Mouse (Mus musculus) hindbrain, embryonic 13.5 days (tissue): Measurements from ENCODE around the gene Olfr358. TPM values are rescaled to one million over a fixed set of nuclear protein-coding genes. Genes with fewer than 3 reads are reported as not detected.

Experiments used
- ATAC-seq: fragments of 200-750 bp; cut with Nextera tagmentation; 2 replicates; pipeline ENCODE4 v1.8.0; 2017; ENCODE audit warnings: moderate TSS enrichment; ENCODE audit not compliant: low FRiP score
- H3K27ac ChIP-seq: fragments of 300-500 bp; sonication (generic); 2 replicates; pipeline ENCODE4 v1.5.1; 2015; ENCODE audit warnings: inconsistent platforms, mild to moderate bottlenecking, moderate library complexity
- H3K27me3 ChIP-seq: fragments of 300-500 bp; sonication (generic); 2 replicates; pipeline ENCODE4 v1.6.1; 2015; ENCODE audit warnings: mild to moderate bottlenecking, inconsistent platforms
- H3K36me3 ChIP-seq: fragments of 300-500 bp; sonication (generic); 2 replicates; pipeline ENCODE4 v1.6.1; 2015; ENCODE audit warnings: mild to moderate bottlenecking, inconsistent platforms
- H3K4me1 ChIP-seq: fragments of 300-500 bp; sonication (generic); replicated peaks from 2 replicates; pipeline ENCODE4 v1.6.1; 2015; ENCODE audit warnings: inconsistent platforms
- H3K4me2 ChIP-seq: fragments of 300-500 bp; sonication (generic); 2 replicates; pipeline ENCODE4 v1.6.1; 2015; ENCODE audit warnings: inconsistent platforms, mild to moderate bottlenecking, moderate library complexity
- H3K4me3 ChIP-seq: fragments of 300-500 bp; sonication (generic); 2 replicates; pipeline ENCODE4 v1.5.1; 2015; ENCODE audit warnings: mild to moderate bottlenecking, inconsistent platforms
- H3K9ac ChIP-seq: fragments of 300-500 bp; sonication (generic); 2 replicates; pipeline ENCODE4 v1.6.1; 2015; ENCODE audit warnings: mild to moderate bottlenecking, inconsistent platforms
- H3K9me3 ChIP-seq: fragments of 300-500 bp; sonication (generic); 2 replicates; pipeline ENCODE4 v1.6.1; 2016; ENCODE audit warnings: inconsistent platforms
- WGBS: fragments of 180-500 bp; shearing (Covaris S2); methylation state at CpG from one replicate; pipeline ENCODE4 v1.1.7; 2015; 5-methylcytosine and 5-hydroxymethylcytosine counted together
- polyA plus RNA-seq: library from polyadenylated mRNA; unstranded; fragments of >200 nt; fragmentation: Nextera tagmentation; extraction: Ambion mirVana; gene quantifications from 2 replicates; pipeline ENCODE4 v1.2.1, GENCODE M21; 2015

The Olfr358 gene
- not detected in 2 replicates for polyA plus RNA-seq

DNA sequence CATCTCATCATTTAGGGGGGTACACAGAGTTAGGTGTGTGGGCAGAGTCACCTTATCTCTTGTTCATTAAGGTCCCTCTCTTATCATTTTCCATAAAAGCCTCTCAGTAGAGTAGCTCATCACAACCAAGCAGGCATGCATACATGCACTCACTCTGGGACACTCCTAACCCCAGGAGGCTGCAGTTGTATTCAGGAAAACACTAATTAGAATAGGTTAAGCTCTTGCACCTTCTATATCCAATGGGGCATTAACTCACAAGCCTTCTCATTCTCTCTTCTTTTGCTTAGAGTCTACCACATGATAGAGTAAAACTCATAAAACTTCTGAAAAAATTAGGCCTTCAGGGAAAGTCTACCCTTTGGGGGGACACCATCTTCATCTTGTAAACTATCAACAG is at the start of gene Olfr358:
TSS of gene Olfr358 (minus strand) at position 101 of the 400 bp plus-strand sequence.
- no peak within 1 kb of the TSS for H3K4me3 ChIP-seq
- no peaks in the 10 kb centered on the region for H3K36me3 ChIP-seq
- no peak within 1 kb of the TSS for H3K27ac ChIP-seq
- H3K27me3 ChIP-seq, result no peaks in the 10 kb centered on the region
- no peak for ATAC-seq
- no peak within 1 kb of the TSS for H3K4me2 ChIP-seq
- no peak within 1 kb of the TSS for H3K9ac ChIP-seq
- peaks cover 22% of the 10 kb centered on the region for H3K9me3 ChIP-seq
- H3K4me1 ChIP-seq, result no peaks in the 10 kb centered on the region

DNA sequence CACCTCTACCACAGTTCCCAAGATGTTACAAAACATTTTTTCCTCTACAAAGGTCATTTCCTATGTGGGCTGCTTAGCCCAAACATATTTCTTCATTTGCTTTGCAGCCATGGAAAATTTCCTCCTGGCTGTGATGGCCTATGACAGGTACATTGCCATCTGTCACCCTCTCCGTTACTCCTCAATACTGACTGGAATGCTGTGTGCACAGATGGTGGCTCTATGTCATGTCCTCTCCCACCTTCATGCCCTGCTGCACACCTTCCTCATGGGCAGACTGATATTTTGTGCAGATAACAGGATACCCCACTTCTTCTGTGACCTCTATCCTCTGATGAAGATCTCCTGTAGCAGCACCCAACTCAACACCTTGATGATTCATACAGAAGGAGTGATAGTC is 12.1 kb downstream of the Olfr358 start:
- Histone ChIP-seq H3K4me3 (no peak overlapping the region), H3K4me1 (no peaks in the 10 kb centered on the region), H3K27me3 (no peaks in the 10 kb centered on the region), H3K9ac (no peak overlapping the region), H3K9me3 (peaks cover 13% of the 10 kb centered on the region; the same call in 1 of the 2 replicates), H3K4me2 (no peak overlapping the region), H3K36me3 (no peaks in the 10 kb centered on the region), H3K27ac (no peak overlapping the region)
- ATAC-seq, result no peak
- 72% methylated on average over 1 of the region's 1 CpGs for WGBS

DNA sequence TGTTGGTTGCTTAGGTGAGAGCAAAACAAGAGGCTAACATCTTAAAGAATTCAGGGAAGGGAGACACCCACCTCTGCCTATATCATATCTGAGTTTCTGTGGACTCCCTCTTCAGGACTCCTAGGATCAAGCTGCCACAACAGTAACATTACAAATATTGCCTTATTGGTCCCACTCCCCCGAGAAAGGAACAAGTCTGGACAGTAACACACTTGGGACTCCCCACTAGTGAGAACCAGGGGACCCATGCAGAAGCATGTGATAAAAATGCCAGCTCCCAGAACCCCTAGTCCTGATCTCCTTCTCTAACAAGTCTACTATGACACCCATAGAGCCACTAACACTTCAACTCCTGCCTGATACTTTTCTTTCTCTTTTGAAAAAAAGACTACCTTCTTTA is 15.6 kb downstream of the Olfr358 start, which contains the start of gene Olfr357:
TSS of gene Olfr357 (plus strand) at position 301 of the 400 bp plus-strand sequence.
- Histone ChIP-seq H3K27ac (no peak within 1 kb of the TSS), H3K27me3 (no peaks in the 10 kb centered on the region), H3K4me1 (no peaks in the 10 kb centered on the region), H3K9me3 (peaks cover 13% of the 10 kb centered on the region; the same call in 1 of the 2 replicates), H3K4me2 (no peak within 1 kb of the TSS), H3K9ac (no peak within 1 kb of the TSS), H3K4me3 (no peak within 1 kb of the TSS), H3K36me3 (no peaks in the 10 kb centered on the region)
- ATAC-seq, result no peak
- 56% methylated on average over 1 of the region's 1 CpGs for WGBS

Other genes with a start within 250 kb of the Olfr358 start
- gene Olfr348, start 225.1 kb downstream of the Olfr358 start, polyA plus RNA-seq, result not detected in 2 replicates
- gene Olfr50, start 218.8 kb downstream of the Olfr358 start, polyA plus RNA-seq, result not detected in 2 replicates
- not detected in 2 replicates for gene Olfr3, start 192.3 kb downstream of the Olfr358 start, polyA plus RNA-seq
- not detected in 2 replicates for gene Olfr350, start 163.0 kb downstream of the Olfr358 start, polyA plus RNA-seq
- not detected in 2 replicates for gene Olfr351, start 146.7 kb downstream of the Olfr358 start, polyA plus RNA-seq
- not detected in 2 replicates for gene Olfr352, start 140.9 kb downstream of the Olfr358 start, polyA plus RNA-seq
- gene Olfr353, start 116.4 kb downstream of the Olfr358 start, polyA plus RNA-seq, result not detected in 2 replicates
- gene Olfr354, start 103.7 kb downstream of the Olfr358 start, polyA plus RNA-seq, result not detected in 2 replicates
- not detected in 2 replicates for gene Olfr355, start 80.4 kb downstream of the Olfr358 start, polyA plus RNA-seq
- not detected in 2 replicates for gene Olfr356, start 72.2 kb downstream of the Olfr358 start, polyA plus RNA-seq
- gene Olfr357, start 15.5 kb downstream of the Olfr358 start, polyA plus RNA-seq, result not detected in 2 replicates
- gene Olfr360, start 56.4 kb upstream of the Olfr358 start, polyA plus RNA-seq, result not detected in 2 replicates
- not detected in 2 replicates for gene Olfr361, start 80.0 kb upstream of the Olfr358 start, polyA plus RNA-seq
- gene Olfr362, start 108.6 kb upstream of the Olfr358 start, polyA plus RNA-seq, result not detected in 2 replicates
- not detected in 2 replicates for gene Olfr364-ps1, start 130.0 kb upstream of the Olfr358 start, polyA plus RNA-seq
- not detected in 2 replicates for gene Olfr365, start 178.9 kb upstream of the Olfr358 start, polyA plus RNA-seq
- gene Olfr366, start 202.2 kb upstream of the Olfr358 start, polyA plus RNA-seq, result not detected in 2 replicates